Mouse (Mus musculus) neural tube, embryonic 13.5 days (tissue): ENCODE measurements around the gene Tex50. TPM values are rescaled to one million over a fixed set of nuclear protein-coding genes. Genes with fewer than 3 reads are reported as not detected.

ENCODE experiments used
- ATAC-seq: fragments of 200-750 bp; cut with Nextera tagmentation; 2 replicates; pipeline ENCODE4 v1.8.0; 2017; ENCODE audit warnings: low read depth, mild to moderate bottlenecking, moderate TSS enrichment, moderate library complexity
- H3K27ac ChIP-seq: fragments of 300-500 bp; sonication (generic); replicated peaks from 2 replicates; pipeline ENCODE4 v1.5.1; 2015; ENCODE audit warnings: moderate library complexity, mild to moderate bottlenecking, inconsistent platforms
- H3K27me3 ChIP-seq: fragments of 300-500 bp; sonication (generic); 2 replicates; pipeline ENCODE4 v1.6.1; 2015; ENCODE audit warnings: mild to moderate bottlenecking, inconsistent platforms
- H3K36me3 ChIP-seq: fragments of 300-500 bp; sonication (generic); 2 replicates; pipeline ENCODE4 v1.6.1; 2015; ENCODE audit warnings: mild to moderate bottlenecking, inconsistent platforms
- H3K4me1 ChIP-seq: fragments of 300-500 bp; sonication (generic); replicated peaks from 2 replicates; pipeline ENCODE4 v1.6.1; 2015; ENCODE audit warnings: inconsistent platforms
- H3K4me2 ChIP-seq: fragments of 300-500 bp; sonication (generic); 2 replicates; pipeline ENCODE4 v1.6.1; 2015; ENCODE audit warnings: inconsistent platforms, mild to moderate bottlenecking, moderate library complexity
- H3K4me3 ChIP-seq: fragments of 300-500 bp; sonication (generic); 2 replicates; pipeline ENCODE4 v1.5.1; 2015; ENCODE audit warnings: mild to moderate bottlenecking, inconsistent platforms
- H3K9ac ChIP-seq: fragments of 300-500 bp; sonication (generic); 2 replicates; pipeline ENCODE4 v1.6.1; 2015; ENCODE audit warnings: moderate library complexity, mild to moderate bottlenecking, inconsistent platforms
- H3K9me3 ChIP-seq: fragments of 300-500 bp; sonication (generic); 2 replicates; pipeline ENCODE4 v1.6.1; 2016; ENCODE audit warnings: inconsistent platforms
- WGBS: fragments of 180-500 bp; shearing (Covaris S2); methylation state at CpG from one replicate; pipeline ENCODE4 v1.1.7; 2015; 5-methylcytosine and 5-hydroxymethylcytosine counted together
- polyA plus RNA-seq: library from polyadenylated mRNA; unstranded; fragments of >200 nt; fragmentation: Nextera tagmentation; extraction: Ambion mirVana; gene quantifications from 2 replicates; pipeline ENCODE4 v1.2.1, GENCODE M21; 2015

Gene Tex50
- polyA plus RNA-seq, 1 experiment from 2014 or later: 0.89 TPM

DNA sequence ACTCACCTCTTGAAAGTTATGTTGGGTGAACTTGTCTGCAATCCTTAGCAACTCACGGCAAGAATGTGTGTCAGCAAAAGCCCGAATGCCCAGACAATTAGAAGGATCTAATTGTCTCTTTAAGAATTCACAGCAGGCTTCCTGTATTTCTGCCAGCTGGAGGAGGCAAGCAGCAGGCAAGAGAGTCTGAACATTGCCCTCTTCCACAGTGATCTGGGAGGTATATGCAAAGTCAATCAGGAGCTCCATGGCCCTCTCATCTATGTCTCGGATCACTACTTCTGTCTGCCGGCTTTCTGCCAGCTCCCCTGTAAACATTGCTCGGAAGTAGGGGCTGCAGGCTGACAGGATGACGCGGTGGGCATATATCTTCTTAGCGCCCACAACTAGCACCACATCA lies 49.9 kb downstream of the Tex50 start:
- WGBS: 88% methylated on average over 8 of the region's 8 CpGs

More for the DNA sequence above, 49.9 kb downstream of the Tex50 start:
- H3K4me2 ChIP-seq: no peak overlapping the region
- H3K9me3 ChIP-seq: no peaks in the 10 kb centered on the region
- peaks cover 30% of the 10 kb centered on the region for H3K36me3 ChIP-seq
- no peak overlapping the region for H3K9ac ChIP-seq
- H3K4me1 ChIP-seq: no peaks in the 10 kb centered on the region
- H3K4me3 ChIP-seq: no peak overlapping the region
- H3K27ac ChIP-seq: no peak overlapping the region
- ATAC-seq: no peak
- no peaks in the 10 kb centered on the region for H3K27me3 ChIP-seq

Other genes starting within 250 kb of the Tex50 start
- gene Serpinc1, start 180.7 kb downstream of the Tex50 start, polyA plus RNA-seq: 2.6 and 3.2 TPM in 2 replicates
- 11.9 and 12.3 TPM in 2 replicates for gene Zbtb37, start 124.5 kb downstream of the Tex50 start, polyA plus RNA-seq
- gene Dars2, start 88.7 kb downstream of the Tex50 start, polyA plus RNA-seq: 25.2 and 28.7 TPM in 2 replicates
- 10.2 and 10.9 TPM in 2 replicates for gene Cenpl, start 88.6 kb downstream of the Tex50 start, polyA plus RNA-seq
- gene Klhl20, start 27.8 kb downstream of the Tex50 start, polyA plus RNA-seq: 19.8 and 21.5 TPM in 2 replicates
- 11.0 and 12.5 TPM in 2 replicates for gene Ankrd45, start 16.6 kb downstream of the Tex50 start, polyA plus RNA-seq
- 220 and 230 TPM in 2 replicates for gene Prdx6, start 91.9 kb upstream of the Tex50 start, polyA plus RNA-seq
- gene Tnfsf4, start 236.1 kb upstream of the Tex50 start, polyA plus RNA-seq: not detected in 2 replicates